Mouse (Mus musculus): ENCODE data around the gene Cyp3a57.
"Not testable (repeated sequence)": the region's sequence is repeated elsewhere in the genome, so short reads cannot be mapped to it uniquely, and the experiment has no call there.

The Cyp3a57 gene

DNA sequence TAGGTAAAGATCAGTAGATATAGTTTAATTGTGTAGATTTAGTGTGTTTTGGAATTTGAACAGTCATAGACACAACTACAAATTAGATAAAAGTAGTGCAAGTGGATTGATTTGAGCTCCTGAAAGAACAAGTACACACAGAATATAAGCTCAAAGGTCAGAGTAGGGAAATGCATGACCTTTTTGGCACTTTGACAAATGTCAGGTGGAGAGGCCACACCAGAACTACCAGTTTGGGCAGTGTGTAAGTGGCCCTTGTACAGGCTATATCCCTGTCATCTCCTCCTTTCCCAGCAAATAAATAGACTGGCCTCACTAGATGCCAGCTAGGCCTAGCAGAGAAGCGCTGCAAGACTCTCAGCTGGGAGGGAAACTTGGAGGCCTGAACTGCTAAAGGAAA, at the start of gene Cyp3a57:
TSS of gene Cyp3a57 (plus strand) at position 339 of the 400 bp plus-strand sequence.
- no peak for DNase-seq (ENCODE audit: low read depth, low spot score)

DNA sequence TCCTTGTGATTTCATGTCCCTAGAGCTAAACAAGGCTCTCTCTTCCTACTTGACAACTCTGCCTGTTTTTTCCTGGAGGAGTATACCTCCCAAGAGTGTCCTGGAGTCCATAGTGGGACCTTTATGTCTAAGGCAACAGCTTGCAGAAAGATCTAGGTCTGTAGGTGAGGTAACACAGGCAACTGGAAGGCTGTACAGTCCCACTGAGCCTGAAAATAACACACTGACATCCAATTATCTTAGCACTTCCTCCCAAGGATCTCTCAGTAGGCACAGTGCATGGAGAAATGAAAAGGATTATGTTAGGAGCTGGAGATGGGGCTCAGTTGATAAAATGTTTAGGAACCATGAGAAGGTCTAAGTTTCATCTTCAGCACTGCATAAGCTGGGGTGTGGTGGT, 44.6 kb upstream of the Cyp3a57 start:
- DNase-seq (ENCODE audit: low read depth, low spot score), result no peak

DNA sequence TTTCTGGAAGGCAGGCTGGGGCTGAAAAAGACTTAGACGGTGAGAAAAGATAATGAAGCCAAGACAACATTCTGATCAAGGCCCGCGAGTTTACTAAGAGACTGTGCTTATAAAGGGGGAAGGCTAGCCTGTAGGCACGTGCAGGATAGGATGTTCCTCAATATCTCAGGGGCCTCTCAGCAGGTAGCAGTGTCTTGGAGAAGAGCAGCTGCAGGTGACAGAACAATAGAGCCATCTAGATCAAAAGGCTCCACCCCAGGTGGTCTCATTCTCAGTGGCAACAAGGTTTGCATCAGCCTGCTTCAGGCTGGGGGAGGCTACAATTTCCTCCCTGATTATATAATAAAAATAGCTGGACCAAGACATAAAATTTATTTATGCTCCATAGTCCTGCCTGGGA, 43.3 kb upstream of the Cyp3a57 start:
- DNase-seq (ENCODE audit: low read depth, low spot score), result not testable (repeated sequence)

DNA sequence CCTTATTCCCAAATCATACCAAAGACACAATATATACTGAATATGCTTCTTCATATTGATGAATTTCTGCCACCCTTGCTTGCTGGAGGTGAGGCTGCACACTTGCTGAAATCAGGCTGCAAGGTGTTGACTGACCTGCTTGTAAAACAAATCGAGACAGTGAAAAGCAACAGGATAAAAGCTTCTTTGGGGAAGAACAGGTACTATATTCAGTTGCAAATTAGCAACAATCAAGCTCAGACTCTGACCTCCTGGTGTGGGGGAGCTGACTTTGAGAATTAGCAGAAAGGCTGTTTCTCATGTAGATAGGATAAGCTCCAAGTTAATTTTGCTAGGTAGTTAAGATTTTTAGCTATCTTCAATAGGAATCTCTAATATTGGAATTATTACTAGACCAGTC, 42.7 kb upstream of the Cyp3a57 start:
- no peak for DNase-seq (ENCODE audit: low read depth, low spot score)

DNA sequence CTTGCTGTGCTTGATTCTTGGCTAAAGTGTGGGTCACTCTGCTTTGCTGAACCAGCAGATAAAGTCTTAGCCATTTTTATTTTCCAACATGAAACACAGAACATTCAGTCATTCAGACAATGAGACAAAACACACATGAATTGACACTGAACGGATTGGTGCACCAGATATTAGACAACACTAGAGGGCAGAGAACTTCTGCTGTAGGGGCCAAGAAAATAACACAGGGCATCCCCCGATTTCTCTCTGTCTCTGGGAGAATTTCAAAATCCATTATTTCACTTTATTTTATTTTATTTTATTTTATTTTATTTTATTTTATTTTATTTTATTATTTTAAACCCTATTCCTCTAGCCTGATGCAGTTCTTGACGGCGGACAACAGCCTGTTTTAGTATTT, 38.1 kb upstream of the Cyp3a57 start:
- not testable (repeated sequence) for DNase-seq (ENCODE audit: low read depth, low spot score)

DNA sequence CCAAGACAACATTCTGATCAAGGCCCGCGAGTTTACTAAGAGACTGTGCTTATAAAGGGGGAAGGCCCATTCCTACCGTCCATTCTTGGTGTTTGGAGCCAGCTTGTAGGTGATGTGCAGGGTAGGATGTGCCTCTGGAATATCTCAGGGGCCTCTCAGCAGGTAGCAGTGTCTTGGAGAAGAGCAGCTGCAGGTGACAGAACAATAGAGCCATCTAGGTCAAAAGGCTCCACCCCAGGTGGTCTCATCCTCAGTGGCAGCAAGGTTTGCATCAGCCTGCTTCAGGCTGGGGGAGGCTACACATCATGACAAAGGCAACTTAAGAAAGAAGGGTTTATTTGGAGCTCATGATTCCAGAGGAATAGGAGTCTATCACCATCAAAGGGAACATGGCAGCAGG, 37.3 kb upstream of the Cyp3a57 start:
- not testable (repeated sequence) for DNase-seq (ENCODE audit: low read depth, low spot score)

DNA sequence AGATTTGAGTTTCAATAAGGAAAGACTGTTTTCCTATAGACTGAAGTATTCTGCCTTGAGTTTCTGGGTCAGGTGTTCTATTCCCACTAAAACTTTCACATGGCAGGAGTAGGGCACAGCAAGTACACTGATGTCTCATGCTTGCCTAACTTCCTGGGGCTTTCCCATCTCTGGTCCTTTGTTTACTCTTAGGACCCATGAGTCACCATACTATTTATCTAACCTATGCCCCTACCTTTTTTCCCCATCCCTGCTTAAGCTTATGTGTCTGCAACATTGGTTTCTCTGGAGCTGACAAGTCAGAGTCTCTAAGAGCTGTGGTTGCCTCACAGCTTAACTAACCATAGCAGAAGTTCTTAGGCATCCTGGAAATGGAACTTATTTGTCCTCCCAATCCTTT, 31.2 kb upstream of the Cyp3a57 start:
- no peak for DNase-seq (ENCODE audit: low read depth, low spot score)

DNA sequence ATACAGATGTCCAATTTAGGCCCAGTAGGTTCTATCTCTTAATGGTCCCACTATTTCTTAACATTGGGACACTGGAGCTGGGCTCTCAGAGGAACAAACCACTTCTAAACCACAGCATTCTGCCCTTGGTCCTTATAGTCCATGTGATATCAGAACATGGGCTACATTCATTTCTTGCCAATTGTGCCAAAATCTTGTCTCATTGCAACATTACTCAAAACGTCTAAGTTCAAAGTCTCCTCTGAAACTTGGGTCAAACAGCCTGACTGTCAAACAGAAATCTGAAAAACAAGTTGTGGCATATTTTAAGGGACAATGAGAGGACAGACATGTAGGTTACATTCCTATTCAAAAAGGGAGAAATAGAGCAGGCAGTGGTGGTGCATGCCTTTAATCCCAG, 27.9 kb upstream of the Cyp3a57 start:
- no peak for DNase-seq (ENCODE audit: low read depth, low spot score)

DNA sequence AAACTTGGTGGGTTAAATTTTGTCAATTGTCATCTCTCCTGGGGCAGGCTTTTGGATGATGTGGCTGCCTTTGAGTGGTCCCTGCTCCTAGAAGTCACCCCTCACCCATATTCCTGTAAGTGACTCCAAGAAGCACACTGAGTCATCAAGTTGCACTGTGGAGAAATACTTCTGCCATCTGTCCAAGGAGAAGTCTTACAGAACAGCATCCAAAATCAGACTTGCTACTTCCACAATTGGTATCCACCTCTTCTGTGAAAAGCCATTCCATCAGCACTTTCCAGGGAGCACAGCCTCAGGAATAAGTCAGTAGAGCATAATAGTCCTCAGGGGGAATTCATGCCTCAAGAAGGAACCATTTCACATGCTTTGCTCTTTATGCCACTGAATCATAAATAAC, 6.3 kb upstream of the Cyp3a57 start:
- not testable (repeated sequence) for DNase-seq (ENCODE audit: low read depth, low spot score)

DNA sequence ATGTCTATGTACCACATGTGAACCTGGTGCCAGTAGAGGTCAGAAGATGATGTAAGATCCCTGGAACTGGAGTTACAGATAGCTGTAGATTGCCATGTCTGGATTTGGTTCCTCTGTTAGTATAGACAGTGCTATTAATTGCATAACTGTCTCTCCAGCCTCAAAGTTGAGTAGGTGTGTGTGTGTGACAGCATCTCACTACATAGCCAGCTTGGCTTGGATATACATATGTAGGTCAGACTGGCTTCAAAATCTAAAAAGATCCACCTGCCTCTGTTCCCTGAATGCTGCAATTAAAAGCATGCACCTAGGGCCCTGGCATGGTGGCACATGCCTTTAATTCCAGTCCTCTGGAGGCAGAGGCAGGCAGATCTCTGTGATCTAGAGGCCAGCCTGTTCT, 4.6 kb downstream of the Cyp3a57 start:
- no peak for DNase-seq (ENCODE audit: low read depth, low spot score)

DNA sequence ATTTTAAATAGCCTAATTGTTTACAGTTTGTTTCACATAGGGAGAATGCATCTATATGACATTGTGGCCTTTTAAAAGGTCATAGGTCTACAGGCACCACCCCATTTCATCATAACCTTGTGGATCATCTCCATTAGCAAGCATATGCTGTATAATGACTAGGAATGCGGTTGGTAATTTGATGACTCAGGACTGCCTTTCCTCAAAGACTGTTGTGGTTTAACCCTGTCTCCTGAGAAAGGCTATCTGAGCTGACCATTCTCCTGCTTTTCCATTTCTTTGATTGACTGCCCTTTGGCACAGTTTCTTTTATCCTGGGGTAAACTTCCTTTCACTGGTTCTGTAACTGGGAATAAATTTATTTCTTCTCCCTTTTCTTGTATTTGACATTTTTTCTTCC, 8.0 kb downstream of the Cyp3a57 start:
- DNase-seq (ENCODE audit: low read depth, low spot score), result no peak

DNA sequence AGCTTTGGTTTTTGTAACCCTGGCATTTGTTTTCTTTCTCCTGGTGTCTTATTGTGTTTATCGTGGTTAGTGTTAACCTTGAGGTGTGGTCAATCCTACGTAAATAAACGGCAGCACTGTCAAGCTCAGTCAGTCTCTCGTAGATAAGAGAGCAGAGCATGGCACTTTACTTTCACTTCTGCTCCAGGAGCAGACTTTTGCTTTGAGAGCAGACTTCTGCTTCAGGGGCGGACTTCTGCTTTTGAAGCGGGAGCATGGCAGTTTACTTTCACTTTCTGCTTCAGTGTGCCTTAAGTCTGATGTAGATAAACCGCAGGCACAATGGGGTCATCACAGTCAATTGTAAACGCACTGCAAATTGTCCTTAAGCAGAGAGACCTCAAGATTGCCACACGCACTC, 70.3 kb downstream of the Cyp3a57 start:
- DNase-seq (ENCODE audit: low read depth, low spot score), result not testable (repeated sequence)

DNA sequence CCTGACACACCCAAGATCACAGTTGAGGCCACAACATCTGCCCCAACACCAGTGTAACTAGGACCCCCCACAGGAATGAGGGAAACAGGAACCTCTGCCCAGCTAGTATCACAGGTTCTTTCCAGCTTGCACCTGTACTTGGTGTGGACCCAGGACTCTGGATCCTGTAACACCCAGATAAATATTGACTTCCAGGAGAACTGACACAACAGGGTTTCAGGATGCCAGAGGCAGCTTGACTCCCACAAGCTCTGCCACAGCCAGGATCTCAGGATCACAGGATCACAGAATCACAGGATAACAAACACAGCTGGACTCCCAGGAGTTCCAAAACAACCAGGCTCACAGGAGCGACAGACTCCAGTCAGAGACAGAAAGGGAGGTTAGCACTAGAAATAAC, 77.2 kb downstream of the Cyp3a57 start:
- no peak for DNase-seq (ENCODE audit: low read depth, low spot score)

DNA sequence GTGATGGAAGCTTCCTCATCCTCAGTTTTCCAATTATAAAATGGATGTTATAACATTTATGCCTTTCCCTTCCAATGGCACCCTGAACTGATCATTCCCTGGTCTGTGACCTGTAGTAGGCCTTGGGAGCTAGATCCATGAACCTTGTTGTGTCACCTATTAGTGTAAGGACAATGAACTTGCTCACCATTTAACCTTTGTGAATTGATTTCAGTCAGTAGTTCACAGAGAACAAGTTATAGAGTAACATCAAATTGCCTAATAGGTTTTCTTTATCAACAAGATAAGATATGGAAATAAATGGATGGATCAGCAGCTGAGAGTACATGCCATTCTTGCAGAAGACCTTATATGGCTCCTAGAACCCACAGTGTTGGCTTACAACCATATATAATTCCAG, 85.9 kb downstream of the Cyp3a57 start:
- DNase-seq (ENCODE audit: low read depth, low spot score), result no peak

DNA sequence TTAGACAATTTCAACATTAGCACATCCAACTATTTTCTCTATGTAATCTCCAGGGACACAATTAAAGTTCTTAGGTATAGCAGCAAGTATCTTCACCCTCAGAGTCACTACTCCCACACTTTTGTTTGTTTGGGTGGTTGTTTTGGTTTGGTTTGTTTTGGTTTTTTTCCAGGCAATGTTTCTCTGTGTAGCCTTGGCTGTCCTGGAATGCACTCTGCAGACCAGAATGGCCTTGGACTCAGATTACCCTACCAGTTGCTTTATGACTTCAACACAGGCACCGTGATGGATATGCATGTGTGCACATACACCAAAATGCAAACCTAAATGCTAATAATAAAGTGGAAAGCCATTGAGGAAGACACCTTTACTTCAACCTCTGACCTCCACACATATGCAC, 88.6 kb downstream of the Cyp3a57 start:
- no peak for DNase-seq (ENCODE audit: low read depth, low spot score)
